Mouse (Mus musculus): ENCODE data around the gene Hal.
A peak's percentile ranks its signal among the peaks of the same experiment; 100 is the strongest.

Hal gene

DNA sequence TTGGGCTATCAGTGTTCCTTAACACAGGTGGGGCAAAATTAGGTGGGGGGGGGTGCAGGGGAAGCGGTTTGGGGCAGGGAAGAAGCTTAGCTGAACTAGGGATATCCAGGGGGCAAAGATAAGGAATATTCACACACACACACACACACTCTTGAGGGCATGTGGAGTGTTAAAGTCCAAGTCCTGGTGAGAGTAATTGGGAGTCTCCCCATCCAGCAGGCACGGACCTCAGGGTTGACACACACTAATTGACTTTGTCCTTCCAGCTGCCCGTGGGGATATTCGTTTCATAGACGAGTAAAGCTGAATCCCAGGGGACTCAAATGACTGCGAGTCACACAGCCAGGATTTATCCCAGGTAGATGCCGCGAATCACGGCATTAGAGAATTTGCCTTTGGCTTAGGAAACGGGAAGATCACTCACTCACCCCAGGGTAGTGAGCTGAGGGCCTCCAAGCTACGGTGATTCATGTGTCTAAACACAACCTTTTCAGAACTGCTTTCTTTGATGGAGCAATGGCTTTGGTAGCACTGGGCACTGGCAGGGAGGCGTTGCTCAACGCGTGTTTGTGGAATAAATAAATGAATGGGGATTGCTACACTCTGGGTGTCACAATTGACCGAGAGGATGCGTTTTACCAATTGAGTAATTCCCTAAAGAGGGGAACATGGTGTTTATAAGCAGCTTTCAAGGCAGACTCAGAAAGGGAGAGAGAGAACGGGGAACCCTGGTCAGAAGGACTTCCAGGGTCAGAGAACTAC is at the start of gene Hal:
TSS of gene Hal (plus strand) at position 703 of the 762 bp plus-strand sequence.
- DNase-seq (ENCODE audit: low spot score): no peak

DNA sequence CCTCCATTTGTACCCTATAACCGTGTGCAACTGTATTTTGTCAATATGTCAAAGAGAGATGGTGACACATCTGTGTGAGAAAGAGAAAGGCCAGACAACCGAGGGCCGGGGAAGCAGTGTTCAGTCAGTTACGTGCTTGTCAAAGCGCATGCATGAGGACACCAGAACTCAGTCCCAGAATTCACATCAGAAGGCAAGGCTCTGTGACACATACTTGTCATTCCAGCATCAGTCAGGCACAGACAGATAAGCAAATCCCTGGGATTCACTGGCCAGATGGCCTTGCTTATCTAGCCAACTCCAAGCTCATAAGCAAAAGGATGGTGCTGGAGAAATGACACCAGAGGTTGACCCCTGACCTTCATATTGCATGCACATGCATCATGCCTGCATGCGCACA is 47.1 kb upstream of the Hal start:
- DNase-seq (ENCODE audit: low spot score): no peak

DNA sequence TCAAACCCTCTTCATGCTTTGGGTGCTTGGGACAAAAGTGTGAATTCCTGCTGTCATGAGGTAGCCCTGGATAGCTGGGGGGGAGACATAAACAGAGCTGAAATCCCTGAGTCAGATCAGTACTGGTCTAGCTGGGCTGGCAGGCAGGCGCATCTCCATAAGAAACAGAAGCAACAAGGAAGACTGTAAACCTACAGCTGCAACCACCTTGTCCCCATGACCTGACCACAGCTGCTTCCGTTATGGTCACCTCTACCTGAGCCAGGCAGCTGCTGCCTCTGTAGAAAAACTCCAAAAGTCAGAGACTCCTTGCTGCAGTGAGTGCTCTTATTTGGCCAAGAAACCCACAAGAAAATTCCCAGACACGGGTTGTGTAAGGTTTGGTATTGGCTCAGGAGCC is 46.4 kb upstream of the Hal start:
- DNase-seq (ENCODE audit: low spot score): no peak

DNA sequence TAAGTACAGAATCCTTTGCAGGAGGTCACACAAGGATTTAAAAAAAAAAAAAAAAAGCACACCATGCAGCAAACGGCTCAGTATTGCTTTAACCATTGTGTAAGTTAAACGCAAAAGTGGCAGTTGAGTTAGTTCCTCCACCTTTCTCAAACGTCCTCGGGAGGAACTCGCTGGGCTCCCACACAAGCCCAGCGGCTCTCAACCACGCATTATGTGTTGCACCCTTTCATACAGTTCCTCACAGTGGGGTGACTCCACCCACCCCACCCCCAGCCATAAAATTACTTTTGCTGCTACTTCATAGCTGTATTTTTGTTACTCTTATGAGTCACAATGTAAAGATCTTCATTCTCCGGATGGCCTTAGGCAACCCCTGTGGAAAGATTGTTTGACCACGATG is 44.2 kb upstream of the Hal start:
- DNase-seq (ENCODE audit: low spot score): no peak

DNA sequence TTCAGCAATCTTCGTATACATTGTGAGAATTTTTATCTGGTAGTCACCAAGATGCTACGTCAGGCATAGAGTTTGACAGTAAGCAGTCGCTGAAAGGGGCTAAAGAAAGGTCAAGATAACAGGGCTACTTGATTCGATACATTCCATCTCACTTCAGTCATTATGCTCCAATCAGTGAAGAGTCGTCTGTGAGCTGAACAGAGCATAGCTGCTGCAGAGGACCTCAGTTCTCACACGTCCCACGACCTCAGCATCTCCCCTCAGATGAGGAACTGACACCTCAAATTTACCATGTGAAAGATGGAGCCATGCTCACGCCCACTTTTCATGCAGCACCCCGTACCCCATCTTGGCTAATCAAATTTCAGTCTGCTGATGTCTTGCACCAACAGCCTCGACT is 41.2 kb upstream of the Hal start:
- no peak for DNase-seq (ENCODE audit: low spot score)

DNA sequence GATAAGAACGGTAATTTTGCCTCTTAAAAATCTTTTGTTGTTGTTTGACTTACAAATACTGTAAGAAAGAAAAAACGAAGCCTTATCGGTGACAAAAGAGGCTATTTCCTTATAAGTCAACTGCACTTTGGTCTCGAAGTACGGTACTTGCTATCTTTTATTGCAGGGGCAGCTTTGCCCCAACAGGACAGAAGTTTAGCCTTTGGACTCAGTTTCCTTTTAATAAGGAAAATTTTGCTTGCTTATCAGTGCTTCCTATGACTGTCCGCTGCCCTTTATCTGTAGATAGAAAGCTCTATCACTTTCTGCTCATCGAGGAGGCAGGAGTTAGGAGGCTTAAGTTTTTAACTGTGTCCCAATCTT is 33.9 kb upstream of the Hal start:
- DNase-seq (ENCODE audit: low spot score): no peak

DNA sequence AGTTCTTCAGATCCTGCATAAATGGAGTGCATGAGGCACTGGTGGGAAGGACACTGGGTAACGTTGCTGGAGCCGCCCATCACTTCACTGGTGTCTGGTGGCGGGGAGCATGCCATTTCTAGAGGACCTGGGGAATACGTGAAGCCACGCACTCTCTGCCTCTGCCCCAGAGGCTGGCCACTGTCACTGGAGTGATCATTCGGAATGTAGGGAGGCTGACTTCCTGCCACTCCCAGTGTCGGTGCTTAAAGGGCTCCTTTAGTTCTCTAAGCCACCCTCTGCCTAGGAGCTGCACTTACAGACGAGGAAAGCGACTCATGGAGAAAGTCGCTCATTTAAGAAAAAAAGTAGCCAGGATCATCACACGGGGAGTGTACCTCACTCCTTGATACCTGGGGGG is 28.5 kb upstream of the Hal start:
- no peak for DNase-seq (ENCODE audit: low spot score)

DNA sequence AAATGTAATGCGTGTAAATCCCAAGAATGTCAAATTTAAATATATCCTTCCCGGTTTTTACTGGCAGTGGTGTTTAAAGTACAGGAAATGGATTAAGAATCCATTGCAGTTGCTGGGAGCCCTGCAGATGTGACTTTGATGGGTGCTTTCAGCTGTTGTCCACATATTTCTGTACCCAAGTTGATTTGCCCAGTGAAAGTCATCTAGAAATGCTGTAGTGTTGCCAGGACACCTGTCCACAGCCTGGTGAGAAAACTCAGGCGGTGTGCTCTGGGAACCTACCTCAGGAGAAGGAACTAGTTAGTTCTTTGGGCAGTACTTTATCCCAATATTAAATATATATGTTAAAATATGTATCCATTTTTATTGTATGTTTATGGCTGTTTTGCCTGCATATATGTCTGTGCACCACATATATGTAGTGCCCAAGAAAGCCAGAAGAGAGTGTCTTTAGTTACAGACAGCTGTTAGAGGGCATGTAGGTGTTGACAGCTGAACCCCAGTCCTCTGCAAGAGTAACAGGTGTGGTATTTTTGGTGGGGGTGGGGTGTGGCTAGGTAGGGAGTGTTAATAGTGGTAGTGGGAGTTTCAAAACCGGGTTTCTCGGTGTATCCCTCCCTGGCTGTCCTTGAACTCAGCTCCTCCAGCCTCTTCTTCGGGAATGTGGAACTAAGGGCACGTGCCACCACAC is 25.7 kb upstream of the Hal start:
- DNase-seq (ENCODE audit: low spot score): no peak

DNA sequence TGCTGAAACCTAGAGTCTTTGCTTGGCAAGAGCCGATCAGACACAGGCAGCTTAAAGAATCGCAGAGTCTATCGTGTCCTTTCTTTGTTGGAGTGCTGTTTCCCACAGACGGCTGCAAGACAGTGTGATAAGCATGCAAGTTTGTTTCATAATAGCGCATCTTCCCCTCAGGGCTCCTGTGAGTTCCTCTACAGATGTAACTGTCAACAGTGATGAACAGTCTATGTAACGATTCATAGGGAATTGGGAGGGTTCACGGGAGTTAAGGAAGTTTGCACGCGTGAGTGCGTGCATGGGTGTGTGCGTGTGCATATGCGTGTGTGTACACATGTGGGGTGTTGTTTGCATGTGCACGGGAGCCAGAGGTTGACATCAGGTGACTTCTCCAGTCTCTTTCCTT is 25.0 kb upstream of the Hal start:
- no peak for DNase-seq (ENCODE audit: low spot score)

DNA sequence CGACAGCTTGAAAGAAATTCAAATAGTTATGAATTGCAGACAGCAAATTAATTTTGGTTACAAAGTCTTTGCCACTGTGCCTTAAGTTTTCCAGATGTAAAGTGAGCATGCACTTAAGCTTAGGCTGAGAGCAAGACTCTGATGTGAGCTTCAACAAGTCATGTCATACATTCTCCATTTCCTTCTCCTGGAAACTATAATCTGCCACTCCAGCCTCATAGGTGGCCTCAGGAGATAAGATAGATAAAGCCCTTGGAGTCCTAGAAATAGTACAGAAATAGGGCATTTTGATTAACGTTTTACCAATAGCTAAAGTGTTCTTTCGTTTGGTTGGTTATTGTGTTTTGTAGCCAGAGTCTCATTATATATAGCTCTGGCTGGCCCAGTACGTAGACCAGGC is 21.3 kb upstream of the Hal start:
- no peak for DNase-seq (ENCODE audit: low spot score)

DNA sequence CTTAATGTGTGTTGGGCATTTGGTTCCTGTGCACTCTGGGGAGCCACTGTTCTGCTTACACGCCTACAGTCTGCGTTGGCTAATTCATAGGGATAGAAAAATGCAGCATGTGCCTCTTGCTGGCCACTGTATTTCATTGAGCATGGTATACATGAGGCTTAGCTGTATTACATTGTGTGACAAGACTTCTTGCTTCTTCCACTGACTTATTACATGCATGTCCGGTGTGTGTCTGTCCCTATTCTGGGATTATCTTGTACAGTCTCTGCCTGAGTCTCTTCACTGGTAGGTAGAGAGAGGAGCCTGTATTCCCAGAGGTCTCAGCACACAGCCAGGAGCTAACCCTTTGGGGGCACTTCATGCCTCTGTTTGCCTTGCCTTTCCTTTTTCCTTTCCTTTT is 20.8 kb upstream of the Hal start:
- no peak for DNase-seq (ENCODE audit: low spot score)

DNA sequence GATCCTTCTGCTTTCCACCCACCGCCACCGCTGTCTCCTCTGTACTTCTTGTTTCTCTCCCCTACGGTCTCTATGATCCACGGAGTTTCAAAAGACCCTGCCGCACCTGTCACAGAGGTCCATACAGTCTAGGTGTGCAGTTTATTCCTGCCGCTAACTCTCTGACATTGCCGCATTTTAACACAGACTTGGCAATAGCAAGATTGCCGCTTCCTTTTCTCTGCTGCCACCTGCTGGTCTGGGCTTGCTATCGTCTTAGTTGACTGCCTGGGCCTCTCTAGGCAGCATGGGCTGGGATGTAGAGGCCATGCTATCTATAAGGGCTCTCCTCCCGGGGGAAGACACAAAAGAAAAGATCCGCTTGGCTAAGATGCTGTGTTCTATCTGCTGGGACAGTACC is 17.2 kb upstream of the Hal start:
- DNase-seq (ENCODE audit: low spot score): peak; percentile 69

DNA sequence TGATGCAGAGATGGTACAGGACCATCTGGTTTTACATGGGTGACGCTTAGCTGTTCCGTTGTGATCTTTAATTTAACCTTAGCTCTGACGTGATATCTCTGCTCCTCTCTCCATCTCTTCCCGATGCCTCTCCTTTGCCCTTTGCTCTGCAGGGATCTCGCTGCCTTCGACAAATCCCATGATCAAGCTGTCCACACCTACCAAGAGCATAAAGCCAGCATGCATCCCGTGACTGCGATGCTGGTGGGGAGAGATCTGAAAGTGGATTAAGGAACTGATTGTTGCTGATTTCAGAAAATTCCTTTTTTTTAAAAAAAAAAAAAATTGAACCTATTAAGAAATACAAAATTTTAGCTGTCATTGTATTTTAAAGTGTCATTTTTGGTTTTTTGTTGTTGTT is 4.1 kb upstream of the Hal start:
- DNase-seq (ENCODE audit: low spot score): no peak

DNA sequence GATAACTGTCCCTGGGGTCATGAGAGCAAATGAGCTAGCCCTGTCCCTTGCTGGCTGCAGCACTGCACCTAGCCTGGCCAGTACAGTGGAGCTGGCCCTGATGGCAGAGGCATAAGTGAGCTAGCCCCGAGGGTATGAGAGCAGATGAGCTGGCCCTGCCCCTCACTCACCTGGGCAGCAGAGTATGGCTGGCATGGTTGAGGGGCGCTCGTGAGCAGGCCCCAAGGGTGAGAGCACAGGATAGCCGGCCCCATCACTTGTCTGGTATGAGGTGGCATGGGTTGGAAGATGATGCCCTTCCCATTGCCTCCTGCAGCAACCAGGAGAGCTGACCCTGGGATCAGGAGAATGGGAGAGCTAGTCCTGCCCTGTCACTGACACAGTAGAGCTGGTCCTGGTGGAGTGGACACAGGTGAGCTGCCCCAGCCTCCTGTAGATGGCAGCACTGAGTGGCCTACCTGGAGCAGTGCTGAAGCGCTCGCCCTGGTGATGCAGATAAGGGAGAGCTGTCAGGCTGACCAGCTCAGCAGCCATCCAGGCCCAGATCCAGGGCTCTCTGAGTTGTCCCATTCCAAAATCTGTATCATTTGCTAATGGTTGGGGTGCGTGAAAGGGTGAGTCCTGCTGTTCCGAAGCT is 3.4 kb upstream of the Hal start:
- DNase-seq (ENCODE audit: low spot score): no peak

DNA sequence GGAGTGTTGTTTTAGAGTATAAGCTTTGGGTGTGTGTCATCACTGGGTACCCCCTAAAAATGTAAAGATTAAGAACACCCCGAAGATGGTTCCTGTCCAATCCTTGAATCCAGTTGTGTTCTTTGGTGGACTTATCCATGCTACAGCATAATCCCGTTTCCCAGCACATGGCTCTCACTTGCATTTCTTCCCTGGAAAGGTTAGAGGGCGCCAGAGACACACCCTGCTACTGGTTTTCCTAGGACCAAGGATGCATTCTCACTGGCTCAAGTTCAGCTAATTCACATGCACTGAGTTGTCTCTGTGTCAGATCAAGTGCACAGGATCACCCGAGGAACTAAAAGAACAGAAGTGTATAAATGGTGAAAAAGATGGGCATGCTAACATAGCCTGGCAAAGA is 1.9 kb upstream of the Hal start:
- DNase-seq (ENCODE audit: low spot score): no peak

DNA sequence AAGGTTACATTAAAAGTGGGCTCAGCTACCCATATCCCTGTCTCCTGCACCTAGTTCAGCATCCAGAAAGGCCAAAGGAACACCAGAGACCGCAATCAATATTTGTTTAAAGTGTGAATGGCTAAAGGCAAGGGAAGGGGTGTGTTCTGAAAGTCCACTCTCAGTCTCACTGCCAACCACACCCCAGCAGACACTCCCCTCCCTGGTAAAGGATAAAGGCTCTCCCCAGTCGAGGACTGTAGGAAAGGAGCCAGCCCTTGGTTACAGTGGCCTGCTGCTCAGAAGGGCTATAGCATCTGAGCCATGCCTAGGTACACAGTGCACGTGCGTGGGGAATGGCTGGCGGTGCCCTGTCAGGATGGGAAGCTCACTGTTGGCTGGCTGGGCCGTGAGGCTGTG is 259 bp downstream of the Hal start:
- no peak for DNase-seq (ENCODE audit: low spot score)

DNA sequence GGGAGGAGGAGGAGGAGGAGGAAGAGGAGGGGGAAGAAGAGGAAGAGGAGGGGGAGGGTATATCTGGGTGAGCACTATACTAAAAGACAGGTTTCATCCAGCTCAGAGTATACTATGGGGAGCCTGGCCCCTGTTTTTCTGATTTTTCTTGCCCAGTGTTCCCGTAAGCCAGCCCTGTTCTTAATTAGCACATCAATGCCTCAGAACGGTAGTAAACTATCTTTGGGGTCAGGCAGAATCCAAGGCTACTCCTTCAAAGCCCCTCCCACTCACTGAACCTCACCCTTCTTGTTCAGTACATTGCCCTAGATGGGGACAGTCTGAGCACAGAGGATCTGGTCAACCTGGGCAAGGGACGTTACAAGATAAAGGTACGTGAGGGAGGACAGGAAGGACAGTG is 1.9 kb downstream of the Hal start:
- DNase-seq (ENCODE audit: low spot score): no peak

DNA sequence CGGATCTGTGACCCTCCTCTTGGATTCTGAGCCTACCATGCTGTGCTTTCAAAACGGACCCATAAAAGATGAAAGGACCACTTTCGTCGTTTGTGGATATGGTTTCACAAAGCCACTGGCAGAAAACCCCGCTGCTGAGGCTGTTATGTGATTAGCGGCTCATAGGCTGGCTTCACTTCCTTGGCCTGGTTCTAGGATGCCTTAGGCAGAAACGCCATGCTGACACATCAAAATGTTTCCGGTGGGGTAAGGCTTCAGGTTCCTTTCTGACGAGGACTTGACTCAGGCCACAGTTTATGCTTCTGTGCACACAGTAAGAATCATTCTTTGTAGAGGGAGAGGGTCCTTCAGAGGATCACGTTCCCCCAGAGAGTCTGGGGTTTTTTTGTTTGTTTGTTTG is 12.3 kb downstream of the Hal start:
- no peak for DNase-seq (ENCODE audit: low spot score)

DNA sequence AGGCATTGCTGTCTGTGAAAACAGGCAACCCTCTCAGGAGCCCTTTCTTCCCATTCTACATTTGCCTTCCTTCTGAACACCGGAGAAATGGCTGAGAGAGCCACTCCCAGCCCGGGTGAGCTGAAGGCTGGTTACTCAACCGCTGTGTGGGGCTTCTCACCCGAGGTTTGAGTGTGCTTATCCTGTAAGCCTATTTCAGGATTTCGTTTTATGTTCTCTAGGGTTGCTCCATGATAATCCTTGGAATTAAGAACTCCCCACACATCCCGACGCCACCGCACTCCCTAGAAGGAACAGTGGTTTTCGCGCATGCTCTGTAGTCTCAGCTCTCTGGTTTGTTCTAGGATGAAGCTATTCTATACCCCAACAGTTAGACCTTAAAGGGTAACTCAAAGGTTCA is 12.8 kb downstream of the Hal start:
- no peak for DNase-seq (ENCODE audit: low spot score)

DNA sequence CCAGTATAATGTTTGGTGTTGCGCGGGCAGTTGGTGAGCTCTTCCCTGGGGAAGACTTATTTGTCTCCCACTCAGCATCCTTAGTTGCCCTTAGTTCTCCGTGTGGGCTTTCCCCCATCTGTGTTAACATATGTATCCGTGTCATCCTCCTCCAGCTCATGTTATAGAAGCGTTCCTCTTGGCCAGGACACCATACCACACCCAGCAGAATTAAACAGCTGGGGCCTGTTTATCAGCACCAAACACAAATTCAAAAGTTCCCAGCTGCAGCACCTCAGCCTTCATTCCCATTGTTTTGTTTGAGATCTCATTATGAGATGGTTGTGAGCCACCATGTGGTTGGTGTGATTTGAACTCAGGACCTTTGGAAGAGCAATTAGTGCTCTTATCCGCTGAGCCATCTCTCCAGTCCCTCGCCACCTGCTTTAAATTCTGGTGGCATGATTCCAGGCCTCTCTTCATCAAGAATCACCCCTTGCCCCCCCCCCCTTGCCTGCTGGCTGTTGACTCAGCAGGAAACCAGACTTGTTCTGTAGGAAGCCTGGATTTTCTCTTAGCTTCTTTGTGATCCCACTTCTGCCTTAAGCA is 19.9 kb downstream of the Hal start:
- DNase-seq (ENCODE audit: low spot score): no peak

DNA sequence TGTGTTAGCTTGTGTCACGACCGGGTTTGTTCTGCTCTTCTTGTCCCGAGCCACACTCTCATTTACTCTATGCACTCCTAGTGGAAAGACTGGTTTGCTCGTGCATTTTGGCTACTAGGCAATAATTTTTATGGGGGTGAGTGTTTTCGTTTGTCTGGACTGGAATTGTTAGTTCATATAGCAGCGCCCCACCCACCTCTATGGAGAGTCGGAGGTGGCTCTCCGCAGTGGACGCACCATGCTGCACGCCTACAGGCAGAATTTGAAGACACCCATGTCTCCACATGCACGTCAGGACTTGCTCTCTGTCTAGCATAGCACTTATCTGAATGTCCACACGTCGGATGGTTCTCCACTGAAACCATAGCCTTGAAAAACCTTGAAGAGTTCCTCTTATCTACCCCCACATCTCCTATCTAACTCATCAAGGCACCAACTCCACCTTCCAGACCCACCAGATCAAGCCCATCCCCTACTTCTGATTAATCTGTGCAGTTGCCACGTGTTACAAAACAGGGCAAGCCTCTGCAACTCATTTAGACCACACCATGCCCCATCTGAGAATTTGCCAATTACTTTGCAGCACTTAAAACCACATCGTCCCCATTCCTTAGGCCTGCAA is 21.1 kb downstream of the Hal start:
- no peak for DNase-seq (ENCODE audit: low spot score)

DNA sequence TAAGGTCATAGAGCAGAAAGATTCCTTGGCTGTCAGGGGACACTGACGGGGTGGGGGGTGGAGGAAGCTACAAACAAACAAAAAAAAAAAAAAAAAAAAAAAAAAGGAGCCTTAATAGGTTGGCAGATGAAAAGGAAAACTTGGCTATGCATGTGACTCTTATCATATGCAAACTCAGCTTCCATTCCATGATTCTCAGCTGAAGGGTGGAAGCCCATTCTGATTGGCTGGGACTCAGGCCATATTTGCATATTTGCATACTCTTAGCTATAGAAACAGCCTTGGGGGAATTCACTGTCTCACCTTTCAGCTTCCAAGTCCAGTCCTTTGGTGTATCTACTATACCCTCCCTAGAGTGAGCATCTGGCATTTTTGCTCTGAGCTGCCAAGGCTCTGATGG is 26.9 kb downstream of the Hal start:
- DNase-seq (ENCODE audit: low spot score): no peak

DNA sequence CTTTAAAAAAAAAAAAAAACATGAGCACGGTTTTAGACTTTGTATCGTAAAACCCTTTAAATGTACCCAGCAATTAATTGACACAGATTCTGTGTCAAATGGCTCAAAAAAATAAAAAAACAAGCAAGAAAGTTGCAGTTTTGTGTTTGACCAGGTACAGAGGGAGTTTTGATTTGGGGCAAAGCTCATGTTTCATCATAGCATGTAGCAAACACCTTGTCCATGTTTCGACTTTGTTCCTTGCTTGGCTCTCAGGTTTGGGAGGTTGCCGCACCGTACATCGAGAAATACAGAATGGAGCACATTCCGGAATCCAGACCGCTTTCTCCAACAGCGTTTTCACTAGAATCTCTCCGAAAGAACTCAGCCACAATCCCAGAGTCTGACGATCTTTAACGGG is 27.4 kb downstream of the Hal start:
- DNase-seq (ENCODE audit: low spot score): no peak

All from ovary, postnatal 10 days (tissue).